Mouse (Mus musculus) spleen, adult 18-20 months (tissue): ENCODE measurements at regions not wholly inside any gene's neighbourhood (a gene's known extent, or its start where the extent isn't known, plus 50 kb on each side); places are given as distances from the start of the nearest gene placed in this dataset.

ENCODE experiments used
- DNase-seq, 2 experiments: peaks; one replicate each; pipeline ENCODE4 v3.0.0; 2022; ENCODE audit warnings: mixed read lengths in 2 of 2

- DNase-seq: no peak
These were observed 78.6 kb upstream of the Nkx1-1 start for GRCm38 (mm10) chr5:33512253-33512884.

GRCm38 (mm10) chr5:33511529-33512252 is 77.9 kb upstream of the Nkx1-1 start:
- DNase-seq: no peak

- no peak for DNase-seq
These were observed 72.0 kb upstream of the Nkx1-1 start for GRCm38 (mm10) chr5:33505786-33506185.

- DNase-seq: no peak
These were observed 68.1 kb upstream of the Nkx1-1 start for GRCm38 (mm10) chr5:33501735-33502495.

- DNase-seq: no peak
These were observed 67.4 kb upstream of the Nkx1-1 start for GRCm38 (mm10) chr5:33501211-33501610.

- peak; percentile 39 to 75 for DNase-seq
These were observed 62.2 kb upstream of the Nkx1-1 start for GRCm38 (mm10) chr5:33495900-33496529.

GRCm38 (mm10) chr5:33495276-33495675 is 61.5 kb upstream of the Nkx1-1 start:
- no peak for DNase-seq

GRCm38 (mm10) chr5:33492604-33493315 is 59.0 kb upstream of the Nkx1-1 start:
- DNase-seq: no peak

GRCm38 (mm10) chr5:33489286-33489685 is 55.5 kb upstream of the Nkx1-1 start:
- no peak for DNase-seq

GRCm38 (mm10) chr5:33488152-33488561 is 54.4 kb upstream of the Nkx1-1 start:
- no peak for DNase-seq

GRCm38 (mm10) chr5:33485765-33486164 is 52.0 kb upstream of the Nkx1-1 start:
- no peak for DNase-seq
